Mouse (Mus musculus): Measurements from ENCODE around the gene Tef. TPM values are rescaled to one million over a fixed set of nuclear protein-coding genes. Genes with fewer than 3 reads are reported as not detected.

Gene Tef
- polyA plus RNA-seq, 1 experiment from 2014 or later = 22.4 TPM

- ATAC-seq (ENCODE audit: low FRiP score) = 0 out of 2 replicates have a peak, but pooled peaks have one; percentile 21
- peaks cover 38% of the 10 kb centered on the region for H3K4me1 ChIP-seq (replicated peaks)
- 0 out of 2 replicates have a peak, but pooled peaks cover 4% of the 10 kb centered on the region for H3K36me3 ChIP-seq
- peak overlapping the region; percentile 95 for H3K27ac ChIP-seq
- peak overlapping the region; percentile 95 for H3K4me2 ChIP-seq
- no peaks in the 10 kb centered on the region for H3K9me3 ChIP-seq
- H3K4me3 ChIP-seq = peak overlapping the region; percentile 92
- H3K27me3 ChIP-seq = no peaks in the 10 kb centered on the region
- peak overlapping the region; percentile 88 for H3K9ac ChIP-seq
- WGBS = 0% methylated on average over 23 of the region's 23 CpGs
These were observed 55.9 kb downstream of the Tef start for GRCm38 (mm10) chr15:81858138-81858516.

GRCm38 (mm10) chr15:81858517-81859329, 56.5 kb downstream of the Tef start, which contains the start of gene Tob2:
Tob2 (minus strand) TSS chr15:81858796.
- under 1% methylated on average over 44 of the region's 44 CpGs for WGBS
- ATAC-seq (ENCODE audit: low FRiP score) = peak; percentile 3; the same call in 1 of the 2 replicates
- Histone ChIP-seq H3K36me3 (peaks cover 6% of the 10 kb centered on the region; the same call in 1 of the 2 replicates), H3K27me3 (no peaks in the 10 kb centered on the region), H3K9me3 (no peaks in the 10 kb centered on the region), H3K27ac (peak within 1 kb of the TSS; percentile 95), H3K4me1 (replicated peaks) (peaks cover 38% of the 10 kb centered on the region), H3K9ac (peak within 1 kb of the TSS; percentile 88), H3K4me3 (peak within 1 kb of the TSS; percentile 92), H3K4me2 (peak within 1 kb of the TSS; percentile 95)

- WGBS = under 1% methylated on average over 39 of the region's 39 CpGs
- peak; percentile 83 for ATAC-seq (ENCODE audit: low FRiP score)
- no peaks in the 10 kb centered on the region for H3K9me3 ChIP-seq
These were observed 57.4 kb downstream of the Tef start for GRCm38 (mm10) chr15:81859330-81860255.

GRCm38 (mm10) chr15:81860471-81861135, 58.4 kb downstream of the Tef start:
- H3K27ac ChIP-seq = peak overlapping the region; percentile 78
- H3K9ac ChIP-seq = 0 out of 2 replicates have a peak overlapping the region, but pooled peaks have one; percentile 2
- peak overlapping the region; percentile 40 for H3K4me2 ChIP-seq
- WGBS = 41% methylated on average over 8 of the region's 8 CpGs
- peaks cover 28% of the 10 kb centered on the region for H3K4me1 ChIP-seq (replicated peaks)
- H3K27me3 ChIP-seq = no peaks in the 10 kb centered on the region
- no peak for ATAC-seq (ENCODE audit: low FRiP score)
- H3K4me3 ChIP-seq = peak overlapping the region; percentile 18
- no peaks in the 10 kb centered on the region for H3K9me3 ChIP-seq
- H3K36me3 ChIP-seq = peaks cover 20% of the 10 kb centered on the region

More at GRCm38 (mm10) chr15:81859330-81860255, 57.4 kb downstream of the Tef start:
- Histone ChIP-seq H3K27me3 (no peaks in the 10 kb centered on the region), H3K27ac (peak overlapping the region; percentile 95), H3K4me2 (peak overlapping the region; percentile 95), H3K36me3 (peaks cover 11% of the 10 kb centered on the region), H3K9ac (peak overlapping the region; percentile 88), H3K4me3 (peak overlapping the region; percentile 92), H3K4me1 (replicated peaks) (peaks cover 37% of the 10 kb centered on the region)

GRCm38 (mm10) chr15:81864238-81864637, 62.0 kb downstream of the Tef start:
- no peak for ATAC-seq (ENCODE audit: low FRiP score)
- H3K4me2 ChIP-seq = no peak overlapping the region
- H3K27me3 ChIP-seq = no peaks in the 10 kb centered on the region
- whole genome bisulfite sequencing = 97% methylated on average over 7 of the region's 7 CpGs
- H3K4me1 ChIP-seq (replicated peaks) = peaks cover 8% of the 10 kb centered on the region; the same call in 1 of the 2 replicates
- peaks cover 56% of the 10 kb centered on the region for H3K36me3 ChIP-seq
- no peaks in the 10 kb centered on the region for H3K9me3 ChIP-seq
- no peak overlapping the region for H3K4me3 ChIP-seq
- no peak overlapping the region for H3K27ac ChIP-seq
- H3K9ac ChIP-seq = no peak overlapping the region

- Histone ChIP-seq H3K4me1 (replicated peaks) (peaks cover 28% of the 10 kb centered on the region), H3K9me3 (no peaks in the 10 kb centered on the region), H3K27me3 (no peaks in the 10 kb centered on the region), H3K4me3 (no peak overlapping the region), H3K4me2 (no peak overlapping the region), H3K36me3 (peaks cover 55% of the 10 kb centered on the region), H3K9ac (no peak overlapping the region), H3K27ac (no peak overlapping the region)
- ATAC-seq (ENCODE audit: low FRiP score) = no peak
- 98% methylated on average over 5 of the region's 5 CpGs for WGBS
These were observed 67.8 kb downstream of the Tef start for GRCm38 (mm10) chr15:81869985-81870384.

- Histone ChIP-seq H3K4me2 (peak within 1 kb of the TSS; percentile 90), H3K36me3 (peaks cover 38% of the 10 kb centered on the region), H3K27me3 (no peaks in the 10 kb centered on the region), H3K9ac (peak within 1 kb of the TSS; percentile 92), H3K4me3 (peak within 1 kb of the TSS; percentile 96), H3K27ac (peak within 1 kb of the TSS; percentile 99), H3K9me3 (no peaks in the 10 kb centered on the region), H3K4me1 (replicated peaks) (peaks cover 32% of the 10 kb centered on the region)
- ATAC-seq (ENCODE audit: low FRiP score) = peak; percentile 80
- under 1% methylated on average over 30 of the region's 30 CpGs for WGBS
These were observed 69.5 kb downstream of the Tef start, which contains the start of gene Phf5a for GRCm38 (mm10) chr15:81871604-81872261. Phf5a (minus strand) TSS chr15:81871911.

- H3K4me3 ChIP-seq = peak within 1 kb of the TSS; percentile 96
- peaks cover 30% of the 10 kb centered on the region for H3K36me3 ChIP-seq
- peak within 1 kb of the TSS; percentile 90 for H3K4me2 ChIP-seq
- peaks cover 32% of the 10 kb centered on the region for H3K4me1 ChIP-seq (replicated peaks)
- peak within 1 kb of the TSS; percentile 99 for H3K27ac ChIP-seq
- H3K9me3 ChIP-seq = no peaks in the 10 kb centered on the region
- ATAC-seq (ENCODE audit: low FRiP score) = peak; percentile 88
- H3K27me3 ChIP-seq = no peaks in the 10 kb centered on the region
- peak within 1 kb of the TSS; percentile 92 for H3K9ac ChIP-seq
- WGBS = under 1% methylated on average over 53 of the region's 53 CpGs
These were observed 70.3 kb downstream of the Tef start, which contains the start of gene Aco2 for GRCm38 (mm10) chr15:81872262-81873136. Aco2 (plus strand) TSS chr15:81872309.

Measured in hindbrain, embryonic 13.5 days (tissue).